Mouse (Mus musculus): ENCODE measurements around the gene Ndufs7.

Ndufs7 gene

GRCm38 (mm10) chr10:80293325-80293724 lies 44.4 kb downstream of the Ndufs7 start:
- DNase-seq (ENCODE audit: low spot score in 2 of 2) = no peak

- no peak for DNase-seq (ENCODE audit: low spot score in 2 of 2)
These were observed 45.4 kb downstream of the Ndufs7 start for GRCm38 (mm10) chr10:80294311-80294710.

GRCm38 (mm10) chr10:80294788-80295303 lies 45.9 kb downstream of the Ndufs7 start:
- DNase-seq (ENCODE audit: low spot score in 2 of 2) = no peak

- DNase-seq (ENCODE audit: low spot score in 2 of 2) = peak; percentile 70 to 71
These were observed 46.9 kb downstream of the Ndufs7 start, which contains the start of gene Apc2 for GRCm38 (mm10) chr10:80295618-80296425. TSS of gene Apc2 (plus strand) at chr10:80295977.

GRCm38 (mm10) chr10:80296824-80297223 lies 47.9 kb downstream of the Ndufs7 start:
- DNase-seq (ENCODE audit: low spot score in 2 of 2) = no peak

- DNase-seq (ENCODE audit: low spot score in 2 of 2) = no peak
These were observed 48.7 kb downstream of the Ndufs7 start for GRCm38 (mm10) chr10:80297526-80298133.

- peak; percentile 87 to 92 for DNase-seq (ENCODE audit: low spot score in 2 of 2)
These were observed 49.8 kb downstream of the Ndufs7 start for GRCm38 (mm10) chr10:80298571-80299281.

GRCm38 (mm10) chr10:80299301-80299700 lies 50.4 kb downstream of the Ndufs7 start:
- no peak for DNase-seq (ENCODE audit: low spot score in 2 of 2)

- DNase-seq (ENCODE audit: low spot score in 2 of 2) = no peak
These were observed 50.9 kb downstream of the Ndufs7 start for GRCm38 (mm10) chr10:80299824-80300223.

GRCm38 (mm10) chr10:80300672-80301181 lies 51.8 kb downstream of the Ndufs7 start:
- no peak for DNase-seq (ENCODE audit: low spot score in 2 of 2)

GRCm38 (mm10) chr10:80301256-80302081 lies 52.5 kb downstream of the Ndufs7 start:
- DNase-seq (ENCODE audit: low spot score in 2 of 2) = no peak

GRCm38 (mm10) chr10:80302082-80302355 lies 53.1 kb downstream of the Ndufs7 start:
- no peak for DNase-seq (ENCODE audit: low spot score in 2 of 2)

- peak in 1 of 2 experiments; percentile 81 for DNase-seq (ENCODE audit: low spot score in 2 of 2)
These were observed 53.6 kb downstream of the Ndufs7 start for GRCm38 (mm10) chr10:80302471-80302881.

GRCm38 (mm10) chr10:80304458-80304857 lies 55.5 kb downstream of the Ndufs7 start:
- no peak for DNase-seq (ENCODE audit: low spot score in 2 of 2)

- DNase-seq (ENCODE audit: low spot score in 2 of 2) = no peak
These were observed 55.9 kb downstream of the Ndufs7 start for GRCm38 (mm10) chr10:80304862-80305261.

Data from frontal cortex, postnatal 14 days (tissue).